Mouse (Mus musculus) limb, embryonic 15.5 days (tissue): Measurements from ENCODE around the gene Kcnk13. TPM values are rescaled to one million over a fixed set of nuclear protein-coding genes. Genes with fewer than 3 reads are reported as not detected.
A peak's percentile ranks its signal among the peaks of the same experiment; 100 is the strongest.

Source experiments
- ATAC-seq: fragments of 200-750 bp; cut with Nextera tagmentation; 2 replicates; pipeline ENCODE4 v1.8.0; 2017; ENCODE audit warnings: low read depth, moderate TSS enrichment; ENCODE audit not compliant: insufficient number of reproducible peaks, low FRiP score, low TSS enrichment
- H3K27ac ChIP-seq: fragments of 300-500 bp; sonication (generic); 2 replicates; pipeline ENCODE4 v1.5.1; 2015; ENCODE audit warnings: moderate library complexity, mild to moderate bottlenecking, inconsistent platforms
- H3K27me3 ChIP-seq: fragments of 300-500 bp; sonication (generic); 2 replicates; pipeline ENCODE4 v1.6.1; 2015; ENCODE audit warnings: inconsistent platforms
- H3K36me3 ChIP-seq: fragments of 300-500 bp; sonication (generic); 2 replicates; pipeline ENCODE4 v1.6.1; 2015; ENCODE audit warnings: inconsistent platforms
- H3K4me1 ChIP-seq: fragments of 300-500 bp; sonication (generic); 2 replicates; pipeline ENCODE4 v1.6.1; 2015; ENCODE audit warnings: inconsistent platforms
- H3K4me2 ChIP-seq: fragments of 300-500 bp; sonication (generic); 2 replicates; pipeline ENCODE4 v1.6.1; 2015; ENCODE audit warnings: mild to moderate bottlenecking, inconsistent platforms
- H3K4me3 ChIP-seq: fragments of 300-500 bp; sonication (generic); 2 replicates; pipeline ENCODE4 v1.5.1; 2015; ENCODE audit warnings: mild to moderate bottlenecking, inconsistent platforms
- H3K9ac ChIP-seq: fragments of 300-500 bp; sonication (generic); 2 replicates; pipeline ENCODE4 v1.6.1; 2015; ENCODE audit warnings: inconsistent platforms
- H3K9me3 ChIP-seq: fragments of 300-500 bp; sonication (generic); 2 replicates; pipeline ENCODE4 v1.6.1; 2016; ENCODE audit warnings: inconsistent platforms
- WGBS: fragments of 180-500 bp; shearing (Covaris S2); methylation state at CpG from one replicate; pipeline ENCODE4 v1.1.7; 2015; 5-methylcytosine and 5-hydroxymethylcytosine counted together
- polyA plus RNA-seq: library from polyadenylated mRNA; unstranded; fragments of >200 nt; fragmentation: Nextera tagmentation; extraction: Ambion mirVana; gene quantifications from 2 replicates; pipeline ENCODE4 v1.2.1, GENCODE M21; 2015

Kcnk13 gene
- polyA plus RNA-seq, 1 experiment from 2014 or later = 1.9 TPM

- WGBS = 70% methylated on average over 5 of the region's 5 CpGs
Measured at GRCm38 (mm10) chr12:100067477-100067876, 103.2 kb downstream of the Kcnk13 start.

DNA sequence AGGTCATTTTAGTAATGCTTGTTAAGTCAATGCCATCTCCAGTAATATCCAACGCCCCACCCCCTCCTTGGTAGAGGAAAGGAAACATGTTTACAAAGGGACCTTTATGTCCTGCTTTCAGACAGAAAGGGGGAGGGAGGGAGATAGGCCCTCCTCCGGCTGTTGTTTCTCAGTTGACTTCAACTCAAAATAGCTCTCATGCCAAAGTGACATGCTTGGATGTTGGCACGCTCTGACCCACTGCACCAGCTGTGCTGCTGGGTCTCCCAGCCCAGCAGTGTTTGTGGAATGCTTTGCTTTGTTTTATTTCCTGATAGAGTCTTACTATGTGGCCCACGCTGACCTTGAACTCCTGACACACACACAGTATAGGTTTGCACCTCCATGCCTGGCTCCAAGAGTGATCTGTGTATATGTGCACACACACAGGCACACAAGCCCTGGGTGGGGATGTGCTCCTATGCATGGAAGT is 108.9 kb downstream of the Kcnk13 start:
- H3K27ac ChIP-seq = no peak overlapping the region
- no peaks in the 10 kb centered on the region for H3K4me1 ChIP-seq
- no peak overlapping the region for H3K4me3 ChIP-seq
- H3K27me3 ChIP-seq = no peaks in the 10 kb centered on the region
- no peak for ATAC-seq
- H3K36me3 ChIP-seq = no peaks in the 10 kb centered on the region
- no peak overlapping the region for H3K9ac ChIP-seq
- no peaks in the 10 kb centered on the region for H3K9me3 ChIP-seq
- WGBS = 64% methylated on average over 4 of the region's 4 CpGs
- H3K4me2 ChIP-seq = no peak overlapping the region

More at GRCm38 (mm10) chr12:100067477-100067876, 103.2 kb downstream of the Kcnk13 start:
- H3K9me3 ChIP-seq = no peaks in the 10 kb centered on the region
- H3K9ac ChIP-seq = no peak overlapping the region
- H3K27ac ChIP-seq = no peak overlapping the region
- no peak overlapping the region for H3K4me2 ChIP-seq
- H3K4me1 ChIP-seq = no peaks in the 10 kb centered on the region
- ATAC-seq = no peak
- no peak overlapping the region for H3K4me3 ChIP-seq
- H3K27me3 ChIP-seq = no peaks in the 10 kb centered on the region
- no peaks in the 10 kb centered on the region for H3K36me3 ChIP-seq

GRCm38 (mm10) chr12:100075715-100076114 is 111.4 kb downstream of the Kcnk13 start:
- 60% methylated on average over 4 of the region's 4 CpGs for WGBS
- no peak overlapping the region for H3K9ac ChIP-seq
- H3K27ac ChIP-seq = no peak overlapping the region
- H3K9me3 ChIP-seq = no peaks in the 10 kb centered on the region
- H3K36me3 ChIP-seq = no peaks in the 10 kb centered on the region
- H3K27me3 ChIP-seq = no peaks in the 10 kb centered on the region
- no peak overlapping the region for H3K4me2 ChIP-seq
- H3K4me1 ChIP-seq = no peaks in the 10 kb centered on the region
- H3K4me3 ChIP-seq = no peak overlapping the region
- ATAC-seq = no peak

DNA sequence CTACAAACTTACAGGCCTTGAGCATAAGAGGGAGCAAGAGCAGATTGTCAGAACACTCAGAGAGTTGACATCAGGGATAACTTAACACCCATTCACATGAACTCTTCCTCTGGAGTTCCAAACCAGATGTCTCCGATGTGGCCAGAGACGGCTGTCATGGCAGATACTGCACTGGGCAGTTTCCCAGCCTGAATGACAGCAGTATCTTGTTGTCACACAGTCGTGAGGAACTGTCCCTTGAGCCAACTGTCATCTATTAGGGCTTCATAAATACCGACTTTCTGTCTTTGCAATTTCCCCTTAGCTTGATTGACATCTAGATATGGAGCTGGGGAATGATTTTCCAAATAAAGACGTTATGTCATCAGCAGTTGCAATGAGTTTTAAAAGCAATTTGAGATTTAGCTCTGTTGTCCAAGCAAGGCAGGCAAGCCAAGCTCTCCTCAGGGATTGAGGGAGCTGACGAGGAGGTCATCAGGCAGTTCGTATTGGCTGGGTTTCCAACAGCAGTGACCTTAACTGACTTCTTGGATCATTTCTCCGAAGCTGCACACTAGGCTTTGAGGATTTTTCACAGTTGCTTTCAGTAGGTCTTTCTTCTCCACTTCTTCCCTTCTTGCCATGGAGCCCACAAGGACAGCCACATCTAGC is 115.5 kb downstream of the Kcnk13 start:
- no peaks in the 10 kb centered on the region for H3K9me3 ChIP-seq
- no peak overlapping the region for H3K27ac ChIP-seq
- ATAC-seq = no peak
- 70% methylated on average over 8 of the region's 8 CpGs for WGBS
- H3K4me3 ChIP-seq = no peak overlapping the region
- no peak overlapping the region for H3K4me2 ChIP-seq
- H3K4me1 ChIP-seq = no peaks in the 10 kb centered on the region
- H3K27me3 ChIP-seq = no peaks in the 10 kb centered on the region
- no peak overlapping the region for H3K9ac ChIP-seq
- H3K36me3 ChIP-seq = no peaks in the 10 kb centered on the region

DNA sequence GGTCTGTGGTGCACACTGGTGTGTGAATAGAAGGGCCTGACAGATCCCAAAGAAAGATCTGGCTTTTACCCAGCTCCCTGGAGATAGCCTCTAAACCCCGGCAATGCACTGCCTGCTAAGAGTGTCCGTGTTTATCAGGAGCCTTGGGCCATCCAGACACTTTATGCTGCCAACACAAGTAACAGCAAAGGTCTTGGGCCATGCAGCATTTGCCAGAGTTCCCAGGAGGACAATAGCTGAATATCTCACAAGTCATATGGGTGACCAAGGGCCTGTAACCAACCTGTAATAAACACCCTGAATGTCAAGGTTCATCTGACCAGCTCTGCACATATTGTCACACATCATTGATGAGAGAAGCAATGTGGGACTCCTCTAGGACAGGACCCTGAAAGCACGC is 123.7 kb downstream of the Kcnk13 start:
- Histone ChIP-seq H3K27me3 (no peaks in the 10 kb centered on the region), H3K27ac (no peak overlapping the region), H3K36me3 (no peaks in the 10 kb centered on the region), H3K4me3 (no peak overlapping the region), H3K4me2 (no peak overlapping the region), H3K4me1 (no peaks in the 10 kb centered on the region), H3K9ac (no peak overlapping the region), H3K9me3 (no peaks in the 10 kb centered on the region)
- 86% methylated on average over 3 of the region's 3 CpGs for WGBS
- no peak for ATAC-seq

- no peak for ATAC-seq
- WGBS = 85% methylated on average over 5 of the region's 5 CpGs
Measured at GRCm38 (mm10) chr12:100089265-100089664, 125.0 kb downstream of the Kcnk13 start.

DNA sequence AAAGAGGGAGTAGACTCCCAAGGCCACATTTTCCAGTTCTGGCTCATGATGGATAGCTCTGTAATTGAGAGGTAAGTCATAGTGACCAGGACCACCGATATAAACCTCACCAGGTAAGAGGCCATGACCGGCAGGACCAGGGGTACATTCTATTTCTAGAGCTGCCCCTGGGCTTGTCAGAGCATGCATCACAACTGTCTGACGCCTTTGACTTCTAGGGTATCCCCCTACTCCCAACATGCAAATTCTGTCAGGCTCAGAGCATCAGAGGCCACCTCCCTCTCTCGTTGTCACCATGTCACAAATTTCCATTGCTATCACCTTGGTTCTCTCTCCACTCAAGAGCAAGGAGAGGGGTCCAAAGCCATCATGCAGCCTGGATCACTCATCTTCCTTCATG is 126.5 kb downstream of the Kcnk13 start:
- Histone ChIP-seq H3K9ac (no peak overlapping the region), H3K36me3 (no peaks in the 10 kb centered on the region), H3K4me3 (no peak overlapping the region), H3K27ac (no peak overlapping the region), H3K4me1 (no peaks in the 10 kb centered on the region), H3K4me2 (no peak overlapping the region), H3K27me3 (no peaks in the 10 kb centered on the region), H3K9me3 (no peaks in the 10 kb centered on the region)
- 73% methylated on average over 4 of the region's 4 CpGs for WGBS
- ATAC-seq = no peak

More at GRCm38 (mm10) chr12:100089265-100089664, 125.0 kb downstream of the Kcnk13 start:
- Histone ChIP-seq H3K9ac (no peak overlapping the region), H3K4me2 (no peak overlapping the region), H3K36me3 (no peaks in the 10 kb centered on the region), H3K27me3 (no peaks in the 10 kb centered on the region), H3K4me1 (no peaks in the 10 kb centered on the region), H3K4me3 (no peak overlapping the region), H3K9me3 (no peaks in the 10 kb centered on the region), H3K27ac (no peak overlapping the region)

DNA sequence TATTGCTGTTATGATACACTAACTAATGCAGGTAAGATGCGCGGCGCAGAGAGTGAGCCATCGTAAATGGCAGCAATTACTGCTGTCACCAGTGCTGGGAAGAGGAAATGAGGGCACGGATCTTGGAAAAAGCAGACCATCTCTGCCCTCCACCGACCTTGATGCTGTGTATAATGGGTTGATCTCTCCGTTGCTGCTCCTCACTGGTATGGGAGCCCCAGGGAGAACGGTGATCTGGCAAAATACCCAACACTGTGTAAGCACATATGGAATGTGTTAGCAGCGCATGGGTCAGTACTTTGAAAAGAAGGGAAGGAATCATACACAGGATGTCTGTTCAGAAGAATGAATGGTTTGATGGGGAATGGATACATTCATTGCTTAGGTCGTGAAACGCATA is 128.7 kb downstream of the Kcnk13 start:
- WGBS = 49% methylated on average over 11 of the region's 11 CpGs
- H3K4me2 ChIP-seq = no peak overlapping the region
- no peak for ATAC-seq

GRCm38 (mm10) chr12:100099971-100100706 is 135.8 kb downstream of the Kcnk13 start:
- H3K9ac ChIP-seq = no peak overlapping the region
- H3K4me2 ChIP-seq = no peak overlapping the region
- 55% methylated on average over 3 of the region's 3 CpGs for WGBS
- peak; percentile 62; the same call in 1 of the 2 replicates for ATAC-seq
- H3K27me3 ChIP-seq = no peaks in the 10 kb centered on the region
- no peak overlapping the region for H3K4me3 ChIP-seq
- no peak overlapping the region for H3K27ac ChIP-seq
- no peaks in the 10 kb centered on the region for H3K36me3 ChIP-seq
- H3K9me3 ChIP-seq = no peaks in the 10 kb centered on the region
- peaks cover 3% of the 10 kb centered on the region; the same call in 1 of the 2 replicates for H3K4me1 ChIP-seq

More for the DNA sequence above, 128.7 kb downstream of the Kcnk13 start:
- Histone ChIP-seq H3K27ac (no peak overlapping the region), H3K27me3 (no peaks in the 10 kb centered on the region), H3K9ac (no peak overlapping the region), H3K4me3 (no peak overlapping the region), H3K36me3 (no peaks in the 10 kb centered on the region), H3K9me3 (no peaks in the 10 kb centered on the region), H3K4me1 (no peaks in the 10 kb centered on the region)

- 53% methylated on average over 3 of the region's 3 CpGs for WGBS
- Histone ChIP-seq H3K4me1 (peaks cover 3% of the 10 kb centered on the region; the same call in 1 of the 2 replicates), H3K36me3 (no peaks in the 10 kb centered on the region), H3K4me3 (no peak overlapping the region), H3K27ac (no peak overlapping the region), H3K27me3 (no peaks in the 10 kb centered on the region), H3K9ac (no peak overlapping the region), H3K9me3 (no peaks in the 10 kb centered on the region), H3K4me2 (no peak overlapping the region)
- peak; percentile 15; the same call in 1 of the 2 replicates for ATAC-seq
Measured at GRCm38 (mm10) chr12:100100707-100101030, 136.4 kb downstream of the Kcnk13 start.

GRCm38 (mm10) chr12:100101651-100102050 is 137.4 kb downstream of the Kcnk13 start:
- no peaks in the 10 kb centered on the region for H3K27me3 ChIP-seq
- 60% methylated on average over 3 of the region's 3 CpGs for WGBS
- H3K4me2 ChIP-seq = no peak overlapping the region
- H3K27ac ChIP-seq = no peak overlapping the region
- H3K4me3 ChIP-seq = no peak overlapping the region
- no peaks in the 10 kb centered on the region for H3K36me3 ChIP-seq
- ATAC-seq = no peak
- H3K9ac ChIP-seq = no peak overlapping the region
- peaks cover 6% of the 10 kb centered on the region; the same call in 1 of the 2 replicates for H3K4me1 ChIP-seq
- H3K9me3 ChIP-seq = no peaks in the 10 kb centered on the region

GRCm38 (mm10) chr12:100104530-100104929 is 140.2 kb downstream of the Kcnk13 start:
- H3K4me1 ChIP-seq = peaks cover 8% of the 10 kb centered on the region
- H3K9ac ChIP-seq = no peak overlapping the region
- 82% methylated on average over 5 of the region's 5 CpGs for WGBS
- H3K4me3 ChIP-seq = no peak overlapping the region
- no peak for ATAC-seq
- H3K27ac ChIP-seq = no peak overlapping the region
- no peak overlapping the region for H3K4me2 ChIP-seq
- H3K27me3 ChIP-seq = no peaks in the 10 kb centered on the region
- H3K9me3 ChIP-seq = no peaks in the 10 kb centered on the region
- no peaks in the 10 kb centered on the region for H3K36me3 ChIP-seq
